Mouse (Mus musculus) liver, embryonic 15.5 days (tissue): ENCODE data around the gene Bhlhe40. TPM values are rescaled to one million over a fixed set of nuclear protein-coding genes. Genes with fewer than 3 reads are reported as not detected.

Experiments used
- ATAC-seq: fragments of 200-750 bp; cut with Nextera tagmentation; 2 replicates; pipeline ENCODE4 v1.8.0; 2017; ENCODE audit warnings: moderate number of reproducible peaks, mild to moderate bottlenecking, moderate library complexity; ENCODE audit not compliant: insufficient read depth
- H3K27ac ChIP-seq: fragments of 300-500 bp; sonication (generic); replicated peaks from 2 replicates; pipeline ENCODE4 v1.5.1; 2015; ENCODE audit warnings: mild to moderate bottlenecking, inconsistent platforms
- H3K27me3 ChIP-seq: fragments of 300-500 bp; sonication (generic); 2 replicates; pipeline ENCODE4 v1.6.1; 2015; ENCODE audit warnings: mild to moderate bottlenecking, inconsistent platforms
- H3K36me3 ChIP-seq: fragments of 300-500 bp; sonication (generic); replicated peaks from 2 replicates; pipeline ENCODE4 v1.6.1; 2015; ENCODE audit warnings: moderate library complexity, mild to moderate bottlenecking, inconsistent platforms
- H3K4me1 ChIP-seq: fragments of 300-500 bp; sonication (generic); replicated peaks from 2 replicates; pipeline ENCODE4 v1.6.1; 2015; ENCODE audit warnings: inconsistent platforms
- H3K4me2 ChIP-seq: fragments of 300-500 bp; sonication (generic); 2 replicates; pipeline ENCODE4 v1.6.1; 2015; ENCODE audit warnings: moderate library complexity, mild to moderate bottlenecking, inconsistent platforms
- H3K4me3 ChIP-seq: fragments of 300-500 bp; sonication (generic); replicated peaks from 2 replicates; pipeline ENCODE4 v1.5.1; 2015; ENCODE audit warnings: mild to moderate bottlenecking, inconsistent platforms
- H3K9ac ChIP-seq: fragments of 300-500 bp; sonication (generic); 2 replicates; pipeline ENCODE4 v1.6.1; 2015; ENCODE audit warnings: moderate library complexity, mild to moderate bottlenecking, inconsistent platforms
- H3K9me3 ChIP-seq: fragments of 300-500 bp; sonication (generic); replicated peaks from 2 replicates; pipeline ENCODE4 v1.6.1; 2016; ENCODE audit warnings: inconsistent platforms
- WGBS: fragments of 180-500 bp; shearing (Covaris S2); methylation state at CpG from one replicate; pipeline ENCODE4 v1.1.7; 2015; ENCODE audit warnings: mixed read lengths; ENCODE audit not compliant: insufficient replicate concordance; 5-methylcytosine and 5-hydroxymethylcytosine counted together
- polyA plus RNA-seq: library from polyadenylated mRNA; unstranded; fragments of >200 nt; fragmentation: Nextera tagmentation; extraction: Ambion mirVana; gene quantifications from 2 replicates; pipeline ENCODE4 v1.2.1, GENCODE M21; 2015

The Bhlhe40 gene
- polyA plus RNA-seq, 1 experiment from 2014 or later = 13.2 TPM

- H3K4me1 ChIP-seq = peaks cover 18% of the 10 kb centered on the region
- H3K4me3 ChIP-seq = no peak overlapping the region
- no peak overlapping the region for H3K27ac ChIP-seq
- WGBS = 55% methylated on average over 6 of the region's 6 CpGs
- ATAC-seq = no peak
- H3K9ac ChIP-seq = no peak overlapping the region
- no peaks in the 10 kb centered on the region for H3K9me3 ChIP-seq
- no peak overlapping the region for H3K4me2 ChIP-seq
- H3K36me3 ChIP-seq = no peaks in the 10 kb centered on the region
- peaks cover 19% of the 10 kb centered on the region for H3K27me3 ChIP-seq
Observed at GRCm38 (mm10) chr6:108705957-108706356, 45.5 kb downstream of the Bhlhe40 start.

- no peak overlapping the region for H3K4me3 ChIP-seq
- 69% methylated on average over 8 of the region's 8 CpGs for WGBS
- H3K4me2 ChIP-seq = no peak overlapping the region
- no peak overlapping the region for H3K27ac ChIP-seq
- H3K4me1 ChIP-seq = peaks cover 18% of the 10 kb centered on the region
- H3K9ac ChIP-seq = no peak overlapping the region
- no peaks in the 10 kb centered on the region for H3K36me3 ChIP-seq
- no peak for ATAC-seq
- no peaks in the 10 kb centered on the region for H3K9me3 ChIP-seq
- peaks cover 19% of the 10 kb centered on the region for H3K27me3 ChIP-seq
Observed at GRCm38 (mm10) chr6:108706994-108707645, 46.7 kb downstream of the Bhlhe40 start.

- Histone ChIP-seq H3K9me3 (no peaks in the 10 kb centered on the region), H3K4me1 (peaks cover 17% of the 10 kb centered on the region), H3K4me2 (peak overlapping the region; percentile 53; the same call in 1 of the 2 replicates), H3K27me3 (peaks cover 19% of the 10 kb centered on the region), H3K27ac (no peak overlapping the region), H3K36me3 (no peaks in the 10 kb centered on the region), H3K4me3 (peak overlapping the region; percentile 16; the same call in 1 of the 2 replicates), H3K9ac (no peak overlapping the region)
- 19% methylated on average over 9 of the region's 9 CpGs for WGBS
- no peak for ATAC-seq
Observed at GRCm38 (mm10) chr6:108709131-108709470, 48.7 kb downstream of the Bhlhe40 start.

- Histone ChIP-seq H3K4me1 (peaks cover 11% of the 10 kb centered on the region), H3K9ac (no peak overlapping the region), H3K27ac (no peak overlapping the region)
Observed at GRCm38 (mm10) chr6:108709471-108710231, 49.2 kb downstream of the Bhlhe40 start.

GRCm38 (mm10) chr6:108710667-108711066 lies 50.2 kb downstream of the Bhlhe40 start:
- Histone ChIP-seq H3K27me3 (peaks cover 19% of the 10 kb centered on the region), H3K4me2 (no peak overlapping the region), H3K36me3 (no peaks in the 10 kb centered on the region), H3K9me3 (no peaks in the 10 kb centered on the region), H3K9ac (no peak overlapping the region), H3K4me3 (no peak overlapping the region), H3K27ac (no peak overlapping the region), H3K4me1 (peaks cover 10% of the 10 kb centered on the region)
- 55% methylated on average over 3 of the region's 3 CpGs for WGBS
- ATAC-seq = no peak

More at GRCm38 (mm10) chr6:108709471-108710231, 49.2 kb downstream of the Bhlhe40 start:
- Histone ChIP-seq H3K4me3 (peak overlapping the region; percentile 16), H3K27me3 (peaks cover 19% of the 10 kb centered on the region), H3K4me2 (peak overlapping the region; percentile 53), H3K36me3 (no peaks in the 10 kb centered on the region), H3K9me3 (no peaks in the 10 kb centered on the region)
- WGBS = 1% methylated on average over 29 of the region's 29 CpGs
- ATAC-seq = peak; percentile 60; the same call in 1 of the 2 replicates

GRCm38 (mm10) chr6:108711192-108711964 lies 50.9 kb downstream of the Bhlhe40 start:
- ATAC-seq = no peak
- Histone ChIP-seq H3K36me3 (no peaks in the 10 kb centered on the region), H3K4me1 (peaks cover 10% of the 10 kb centered on the region), H3K4me3 (no peak overlapping the region), H3K4me2 (no peak overlapping the region), H3K9ac (no peak overlapping the region), H3K9me3 (no peaks in the 10 kb centered on the region), H3K27ac (no peak overlapping the region), H3K27me3 (peaks cover 19% of the 10 kb centered on the region)
- WGBS = 50% methylated on average over 4 of the region's 4 CpGs

GRCm38 (mm10) chr6:108712148-108712547 lies 51.7 kb downstream of the Bhlhe40 start:
- Histone ChIP-seq H3K27me3 (peaks cover 19% of the 10 kb centered on the region), H3K4me2 (no peak overlapping the region), H3K9ac (no peak overlapping the region), H3K27ac (no peak overlapping the region), H3K4me1 (peaks cover 10% of the 10 kb centered on the region), H3K4me3 (no peak overlapping the region), H3K9me3 (no peaks in the 10 kb centered on the region), H3K36me3 (no peaks in the 10 kb centered on the region)
- ATAC-seq = no peak

GRCm38 (mm10) chr6:108713175-108713974 lies 52.9 kb downstream of the Bhlhe40 start:
- ATAC-seq = no peak

More at GRCm38 (mm10) chr6:108713175-108713974, 52.9 kb downstream of the Bhlhe40 start:
- Histone ChIP-seq H3K4me3 (no peak overlapping the region), H3K36me3 (no peaks in the 10 kb centered on the region), H3K4me2 (no peak overlapping the region), H3K9ac (no peak overlapping the region), H3K9me3 (no peaks in the 10 kb centered on the region), H3K4me1 (peaks cover 10% of the 10 kb centered on the region), H3K27me3 (peaks cover 19% of the 10 kb centered on the region), H3K27ac (no peak overlapping the region)
- 41% methylated on average over 7 of the region's 7 CpGs for whole genome bisulfite sequencing
